Mouse (Mus musculus): Measurements from ENCODE around the gene Thap4. TPM values are rescaled to one million over a fixed set of nuclear protein-coding genes. Genes with fewer than 3 reads are reported as not detected.

Gene Thap4
- polyA plus RNA-seq (2014; fragmentation: Illumina TruSeq; extraction: RNeasy Lipid Tissue Mini Kit (QIAGEN cat#74804); ENCODE audit: low read depth, low replicate concordance) = 88.9 TPM

DNA sequence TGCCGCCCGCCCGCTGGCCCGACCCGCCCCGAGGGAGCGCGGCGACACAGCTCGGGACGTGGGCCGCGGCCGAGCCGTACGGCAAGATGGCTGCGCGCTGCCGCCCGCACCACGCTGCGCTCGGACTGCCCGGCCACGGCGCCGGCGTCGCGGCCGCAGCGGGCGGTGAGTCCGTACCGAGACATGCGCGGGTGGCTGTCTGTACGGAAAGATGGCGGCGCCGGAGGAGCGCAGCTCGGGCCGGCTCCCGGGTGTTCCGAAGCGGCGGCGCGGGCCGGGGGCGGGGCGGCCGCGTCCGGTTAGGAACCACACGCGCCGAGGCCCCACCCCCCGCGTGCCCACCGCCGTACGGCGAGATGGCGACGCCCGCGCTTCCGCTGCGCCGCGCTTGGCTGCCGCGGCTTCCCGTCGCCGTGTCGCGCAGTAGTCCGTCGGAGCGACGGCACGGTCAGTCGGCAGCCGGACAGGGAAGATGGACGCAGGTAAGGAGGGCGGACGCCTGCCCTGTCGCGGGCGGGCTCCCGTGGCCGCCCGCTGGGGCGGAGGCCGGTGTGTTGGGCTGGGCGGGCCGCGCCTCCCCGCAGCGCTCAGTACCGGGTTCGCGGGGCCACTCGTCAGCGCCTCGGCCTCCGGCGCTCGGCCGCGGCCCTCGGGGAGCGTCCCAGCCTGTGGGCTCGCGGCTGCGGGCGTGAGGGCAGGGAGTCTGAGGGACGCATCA lies at the start of gene Thap4:
Gene Thap4 (minus strand): TSS at position 292 of the 718 bp plus-strand sequence.

DNA sequence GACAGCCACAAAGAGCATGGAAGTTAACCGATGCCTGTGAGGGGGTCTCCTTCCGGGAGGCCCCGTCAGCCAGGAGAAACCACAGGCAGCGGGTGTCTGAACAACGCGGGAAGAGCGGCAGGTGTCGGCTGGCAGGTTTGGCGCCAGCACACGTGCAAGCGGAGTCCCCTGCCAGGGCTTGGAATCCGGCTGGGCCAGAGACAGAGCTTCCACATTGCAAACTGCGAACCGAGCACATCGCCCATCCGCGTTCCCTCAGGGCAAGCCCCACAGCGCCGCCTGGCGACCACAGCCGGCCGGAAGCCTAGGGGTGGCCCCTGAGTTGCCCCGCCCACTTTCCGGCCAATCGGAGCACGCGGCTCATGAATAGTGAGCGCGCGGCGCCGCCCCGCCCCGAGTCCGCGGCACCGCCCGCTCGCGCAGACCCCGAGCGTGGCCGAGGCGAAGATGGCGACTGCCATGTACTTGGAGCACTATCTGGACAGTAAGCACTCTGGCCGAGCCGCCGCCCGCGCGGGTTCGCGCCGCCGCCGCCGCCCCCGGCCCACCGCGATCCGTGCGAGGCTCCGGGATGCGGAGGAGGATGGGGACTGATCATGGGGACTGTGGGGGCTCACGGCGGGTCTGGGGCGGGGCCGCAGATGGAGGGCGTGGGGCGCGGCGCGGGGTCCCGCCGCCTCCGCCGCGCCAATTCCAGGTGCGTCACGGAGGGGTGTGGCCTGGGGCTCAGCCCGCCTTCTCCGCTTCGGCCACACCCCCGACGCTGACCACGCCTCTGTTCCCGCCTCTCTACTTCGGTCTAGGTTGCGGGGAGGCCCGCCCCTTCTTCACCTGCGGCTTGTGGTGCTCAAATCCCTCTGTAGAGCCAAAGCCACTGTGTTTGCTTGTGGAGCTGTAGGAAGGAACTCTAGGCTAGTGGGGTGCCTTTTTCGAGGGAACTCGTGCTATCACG lies 49.2 kb upstream of the Thap4 start, which contains the start of gene Ing5:
Gene Ing5 (plus strand): TSS at position 410 of the 952 bp plus-strand sequence.

DNA sequence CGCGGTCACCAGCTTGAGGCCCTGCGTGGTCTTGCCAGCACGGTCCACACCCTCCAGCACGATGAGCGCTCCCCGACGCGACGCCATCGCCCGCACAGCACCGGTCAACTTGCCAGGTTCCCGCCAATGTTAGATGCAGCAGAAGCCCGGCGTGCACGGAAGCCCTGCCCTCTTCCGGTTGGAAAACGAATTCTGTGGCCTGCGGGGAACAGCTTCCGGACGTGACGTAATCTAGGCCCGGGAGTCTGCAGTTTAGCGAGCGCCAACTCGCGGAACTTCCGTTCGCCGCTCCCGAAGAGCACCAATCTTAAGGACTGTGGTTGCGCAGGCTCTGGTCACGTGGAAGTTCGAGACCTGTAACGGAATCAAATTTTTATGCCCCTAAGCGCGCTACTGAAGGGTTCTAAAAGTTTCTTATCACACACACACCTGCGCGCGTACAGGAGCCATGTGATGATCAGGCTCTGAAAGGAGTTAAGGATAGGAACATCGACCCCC lies 47.1 kb upstream of the Thap4 start, which contains the start of gene Dtymk:
Gene Dtymk (minus strand): TSS at position 194 of the 498 bp plus-strand sequence.

DNA sequence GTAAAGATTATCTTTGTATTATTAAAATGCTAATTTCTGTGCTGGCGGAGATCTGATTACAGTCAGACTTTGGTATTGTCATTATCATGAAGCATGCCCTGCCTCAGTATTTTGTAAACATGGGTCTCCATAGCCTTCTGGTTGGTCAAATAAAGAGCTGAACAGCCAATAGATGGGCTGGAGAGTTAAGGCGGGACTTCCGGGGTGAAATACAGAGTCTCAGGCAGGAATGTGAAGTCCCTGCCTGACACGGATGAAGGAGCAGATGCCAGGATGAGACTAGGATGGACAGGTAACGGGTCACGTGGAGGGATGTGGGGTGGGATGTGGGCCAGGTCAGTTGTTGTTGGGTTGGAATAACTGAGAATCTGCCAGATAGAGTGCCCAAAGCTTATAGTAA lies 3.4 kb downstream of the Thap4 start, which contains the start of gene Atg4b:
Gene Atg4b (plus strand): TSS at position 211 of the 400 bp plus-strand sequence.

DNA sequence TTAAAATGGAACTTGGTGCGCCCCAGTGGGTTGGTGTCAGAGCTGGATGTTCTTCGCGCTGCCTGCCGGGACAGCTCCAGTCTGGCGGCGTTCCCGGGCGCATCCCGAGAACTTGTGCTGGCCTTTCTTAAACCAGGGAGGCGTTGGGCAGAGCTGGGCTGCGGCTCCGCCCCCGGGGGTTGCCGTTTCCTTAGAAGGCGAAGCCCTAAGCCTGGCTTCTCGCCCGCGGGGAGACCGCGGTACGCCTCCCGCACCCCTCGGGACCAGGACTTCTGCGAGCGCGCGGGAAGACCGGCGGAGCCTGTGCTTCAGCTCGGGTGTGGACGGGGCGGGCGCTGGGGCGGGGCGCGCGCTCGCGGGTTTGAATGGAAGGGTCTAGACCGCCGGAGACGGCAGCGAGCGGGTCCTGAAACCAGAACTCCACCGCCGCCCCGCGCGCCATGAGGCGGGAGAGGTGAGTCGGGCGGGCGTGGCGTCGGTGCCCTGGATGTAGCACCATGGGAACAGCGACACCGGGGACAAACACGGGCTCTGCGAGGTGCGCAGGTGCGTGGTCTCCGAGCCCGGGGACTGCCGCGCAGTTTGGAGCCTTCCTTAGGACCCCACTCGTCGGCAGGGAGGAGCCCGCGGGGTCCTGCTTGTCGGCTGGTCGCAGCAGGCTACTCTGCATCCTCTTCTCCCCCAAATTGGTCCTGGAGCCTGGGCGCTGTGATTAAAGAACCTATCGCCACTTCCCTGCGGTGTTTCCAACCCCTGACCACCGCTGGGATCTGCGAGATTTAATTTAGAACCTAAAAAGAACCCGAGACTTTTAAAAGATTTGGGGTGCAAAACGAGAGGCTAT lies 69.0 kb downstream of the Thap4 start, which contains the start of gene Bok:
Gene Bok (plus strand): TSS at position 260 of the 844 bp plus-strand sequence.

DNA sequence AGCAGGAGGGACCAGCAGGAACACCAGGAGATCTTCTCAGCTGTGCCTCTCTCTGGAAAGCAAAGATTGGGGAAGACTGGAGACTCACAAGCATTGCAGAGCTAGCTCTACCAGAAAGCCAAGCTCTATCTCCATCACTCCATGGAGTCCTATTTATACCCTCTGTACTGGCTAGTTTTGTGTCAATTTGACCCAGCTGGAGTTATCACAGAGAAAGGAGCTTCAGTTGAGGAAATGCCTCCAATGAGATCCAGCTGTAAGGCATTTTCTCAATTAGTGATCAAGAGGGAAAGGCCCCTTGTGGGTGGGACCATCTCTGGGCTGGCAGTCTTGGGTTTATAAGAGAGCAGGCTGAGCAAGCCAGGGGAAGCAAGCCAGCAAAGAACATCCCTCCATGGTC lies 96.1 kb downstream of the Thap4 start, which contains the start of gene Stk25:
Gene Stk25 (minus strand): TSS at position 101 of the 400 bp plus-strand sequence.

Other genes starting within 250 kb of the Thap4 start
- gene Farp2, start 242.8 kb downstream of the Thap4 start, polyA plus RNA-seq (2014; fragmentation: Illumina TruSeq; extraction: RNeasy Lipid Tissue Mini Kit (QIAGEN cat#74804); ENCODE audit: low read depth, low replicate concordance) = 10.2 TPM
- gene Stk25, start 96.2 kb downstream of the Thap4 start, polyA plus RNA-seq (2014; fragmentation: Illumina TruSeq; extraction: RNeasy Lipid Tissue Mini Kit (QIAGEN cat#74804); ENCODE audit: low read depth, low replicate concordance) = 97.2 TPM
- 7.0 TPM for gene Bok, start 69.2 kb downstream of the Thap4 start, polyA plus RNA-seq (2014; fragmentation: Illumina TruSeq; extraction: RNeasy Lipid Tissue Mini Kit (QIAGEN cat#74804); ENCODE audit: low read depth, low replicate concordance)
- 28.9 TPM for gene Atg4b, start 3.4 kb downstream of the Thap4 start, polyA plus RNA-seq (2014; fragmentation: Illumina TruSeq; extraction: RNeasy Lipid Tissue Mini Kit (QIAGEN cat#74804); ENCODE audit: low read depth, low replicate concordance)
- 30.9 TPM for gene Dtymk, start 47.1 kb upstream of the Thap4 start, polyA plus RNA-seq (2014; fragmentation: Illumina TruSeq; extraction: RNeasy Lipid Tissue Mini Kit (QIAGEN cat#74804); ENCODE audit: low read depth, low replicate concordance)
- gene Ing5, start 49.1 kb upstream of the Thap4 start, polyA plus RNA-seq (2014; fragmentation: Illumina TruSeq; extraction: RNeasy Lipid Tissue Mini Kit (QIAGEN cat#74804); ENCODE audit: low read depth, low replicate concordance) = 8.3 TPM
- 39.2 TPM for gene D2hgdh, start 70.0 kb upstream of the Thap4 start, polyA plus RNA-seq (2014; fragmentation: Illumina TruSeq; extraction: RNeasy Lipid Tissue Mini Kit (QIAGEN cat#74804); ENCODE audit: low read depth, low replicate concordance)
- gene Gal3st2, start 106.4 kb upstream of the Thap4 start, polyA plus RNA-seq (2014; fragmentation: Illumina TruSeq; extraction: RNeasy Lipid Tissue Mini Kit (QIAGEN cat#74804); ENCODE audit: low read depth, low replicate concordance) = 0.39 TPM
- 0.68 TPM for gene Gal3st2b, start 163.4 kb upstream of the Thap4 start, polyA plus RNA-seq (2014; fragmentation: Illumina TruSeq; extraction: RNeasy Lipid Tissue Mini Kit (QIAGEN cat#74804); ENCODE audit: low read depth, low replicate concordance)
- gene Gal3st2c, start 235.6 kb upstream of the Thap4 start, polyA plus RNA-seq (2014; fragmentation: Illumina TruSeq; extraction: RNeasy Lipid Tissue Mini Kit (QIAGEN cat#74804); ENCODE audit: low read depth, low replicate concordance) = 2.0 TPM

Measured in heart, adult 10 weeks (tissue).